Mouse (Mus musculus) kidney, adult 9 months (tissue): ENCODE data around the gene Ddx58.

Source experiments
- DNase-seq: peaks from one replicate; pipeline ENCODE4 v3.0.0; 2022

Ddx58 gene

DNA sequence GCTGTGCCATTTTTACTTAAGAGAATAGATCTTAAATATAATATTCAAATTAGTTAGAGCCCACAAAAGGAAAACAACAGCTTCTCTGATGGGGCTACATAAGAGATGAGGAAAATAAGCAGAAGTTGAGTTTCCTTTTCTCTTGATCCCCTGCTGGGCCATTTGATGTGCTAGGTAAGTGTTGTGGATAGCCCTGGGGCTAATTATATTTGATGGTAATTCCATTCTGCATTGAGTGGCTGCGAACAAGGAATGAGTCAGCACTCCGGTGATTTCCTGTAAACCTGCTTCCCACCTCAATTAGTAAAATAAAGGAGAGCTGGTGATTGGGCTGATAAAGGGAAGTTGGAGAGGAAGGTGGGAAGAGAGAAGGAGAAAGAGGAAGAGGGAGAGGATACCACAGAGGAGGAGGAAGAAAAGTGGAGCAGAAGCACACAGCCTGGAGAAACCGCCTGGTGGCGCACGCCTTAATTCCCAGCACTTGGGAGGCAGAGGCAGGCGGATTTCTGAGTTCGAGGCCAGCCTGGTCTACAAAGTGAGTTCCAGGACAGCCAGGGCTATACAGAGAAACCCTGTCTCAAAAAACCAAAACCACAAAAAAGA lies 6.5 kb downstream of the Ddx58 start:
- DNase-seq = no peak

DNA sequence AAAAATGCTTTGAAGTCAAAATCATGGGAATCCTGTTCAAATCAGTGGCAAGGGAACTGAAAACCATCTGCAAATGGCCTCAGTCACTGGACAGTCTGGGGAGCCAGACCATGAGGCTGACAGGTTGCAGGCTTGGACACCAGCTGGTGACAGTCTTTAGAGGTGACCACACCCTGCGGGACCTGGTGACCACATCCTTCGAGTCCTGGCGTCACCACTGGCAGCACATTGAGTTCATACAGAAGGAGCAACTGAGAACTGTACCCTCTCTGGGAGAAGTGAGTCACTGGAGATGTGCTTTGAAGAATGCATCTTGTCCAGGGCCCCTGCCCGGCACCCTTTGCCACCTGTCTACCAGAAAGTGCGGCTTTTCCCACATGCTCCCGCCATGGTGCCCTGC lies 9.9 kb downstream of the Ddx58 start:
- no peak for DNase-seq

DNA sequence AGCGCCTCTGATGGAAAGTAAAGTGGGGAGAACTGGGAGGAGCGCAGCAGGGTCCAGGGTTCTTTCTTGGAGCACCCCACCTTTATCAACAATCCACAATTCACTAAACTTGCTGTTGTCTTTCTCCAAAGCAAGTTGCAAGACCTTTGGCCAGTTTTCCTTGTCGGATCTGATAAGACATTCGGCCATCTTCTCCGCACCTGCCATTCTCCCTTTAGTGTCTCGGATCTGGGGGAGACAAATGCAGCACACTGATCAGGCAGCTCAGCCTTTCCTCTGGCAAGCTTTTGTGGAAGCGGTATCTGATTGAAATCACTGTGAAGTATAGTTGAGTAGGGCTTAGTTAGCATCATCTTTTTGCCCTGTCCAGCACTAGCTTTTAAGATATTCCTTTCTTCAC lies 11.7 kb downstream of the Ddx58 start:
- DNase-seq = no peak

DNA sequence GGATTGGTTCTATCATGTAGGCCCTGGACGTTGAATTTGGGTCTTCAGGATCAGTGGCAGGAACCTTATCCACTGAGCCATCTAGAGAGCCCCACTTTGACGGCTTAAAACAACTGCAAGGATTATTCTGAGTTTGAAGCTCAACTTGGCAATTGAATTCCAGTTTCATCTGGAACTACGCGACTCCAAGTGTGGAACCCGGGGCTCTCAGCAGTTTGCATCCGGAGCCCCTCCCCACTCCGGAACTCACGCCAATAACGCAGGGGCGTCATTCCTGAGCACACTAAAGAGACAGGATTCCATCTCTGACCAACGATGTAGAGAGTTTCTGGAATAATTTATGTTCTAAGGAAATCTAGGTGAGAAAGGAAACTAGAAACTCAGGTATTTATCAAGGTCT lies 12.5 kb downstream of the Ddx58 start:
- no peak for DNase-seq

DNA sequence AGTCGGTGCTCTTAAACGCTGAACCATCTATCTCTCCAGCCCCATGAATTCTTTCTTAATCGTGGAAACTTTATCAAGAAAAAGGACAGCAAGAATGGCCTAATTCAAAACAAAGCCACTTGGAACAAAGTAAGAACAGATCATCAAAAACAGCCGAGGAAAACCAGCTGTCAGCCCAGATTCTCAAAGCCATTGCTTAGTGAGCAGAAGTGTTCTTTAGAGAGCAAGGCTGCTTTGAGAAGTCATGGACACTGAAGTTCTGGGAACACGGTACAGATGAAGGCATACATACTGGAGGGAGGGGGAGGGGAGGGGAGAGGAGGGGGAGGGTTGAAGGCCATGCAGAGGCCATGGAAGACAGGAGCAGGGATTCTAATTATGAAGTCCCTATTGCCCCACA lies 13.5 kb downstream of the Ddx58 start:
- no peak for DNase-seq

DNA sequence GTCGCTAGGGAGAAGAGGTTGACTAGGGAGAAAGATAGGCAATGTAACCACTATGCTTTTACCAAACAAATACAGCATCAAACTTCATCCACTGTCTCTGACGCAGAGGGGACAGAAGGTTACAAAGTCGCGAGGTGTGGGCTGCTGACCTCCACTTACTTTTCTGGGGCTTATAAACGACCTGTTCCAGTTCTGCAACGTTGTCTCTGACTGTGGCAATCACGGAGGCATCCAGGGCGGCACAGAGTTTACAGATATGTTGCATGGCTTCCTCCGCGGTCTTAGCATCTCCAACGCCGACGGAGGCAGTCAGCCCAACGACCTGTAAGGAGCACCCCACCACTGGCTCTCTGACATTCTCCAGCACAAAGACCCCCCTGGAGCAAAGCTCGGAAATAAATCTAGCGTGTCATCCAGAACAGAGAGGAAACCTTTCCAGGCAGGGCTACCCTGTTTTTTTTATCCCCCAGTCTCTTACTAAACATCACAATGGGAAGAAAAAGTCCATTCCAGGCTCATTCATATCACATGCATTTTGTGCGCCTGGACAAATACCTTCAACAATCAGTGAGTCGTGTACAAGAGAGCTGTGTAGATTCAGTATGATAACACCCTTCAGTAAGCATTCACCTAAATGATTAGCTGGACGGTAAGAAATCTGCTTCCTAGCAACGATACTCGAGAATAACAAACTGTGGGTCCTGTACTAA lies 17.6 kb downstream of the Ddx58 start:
- DNase-seq = no peak

DNA sequence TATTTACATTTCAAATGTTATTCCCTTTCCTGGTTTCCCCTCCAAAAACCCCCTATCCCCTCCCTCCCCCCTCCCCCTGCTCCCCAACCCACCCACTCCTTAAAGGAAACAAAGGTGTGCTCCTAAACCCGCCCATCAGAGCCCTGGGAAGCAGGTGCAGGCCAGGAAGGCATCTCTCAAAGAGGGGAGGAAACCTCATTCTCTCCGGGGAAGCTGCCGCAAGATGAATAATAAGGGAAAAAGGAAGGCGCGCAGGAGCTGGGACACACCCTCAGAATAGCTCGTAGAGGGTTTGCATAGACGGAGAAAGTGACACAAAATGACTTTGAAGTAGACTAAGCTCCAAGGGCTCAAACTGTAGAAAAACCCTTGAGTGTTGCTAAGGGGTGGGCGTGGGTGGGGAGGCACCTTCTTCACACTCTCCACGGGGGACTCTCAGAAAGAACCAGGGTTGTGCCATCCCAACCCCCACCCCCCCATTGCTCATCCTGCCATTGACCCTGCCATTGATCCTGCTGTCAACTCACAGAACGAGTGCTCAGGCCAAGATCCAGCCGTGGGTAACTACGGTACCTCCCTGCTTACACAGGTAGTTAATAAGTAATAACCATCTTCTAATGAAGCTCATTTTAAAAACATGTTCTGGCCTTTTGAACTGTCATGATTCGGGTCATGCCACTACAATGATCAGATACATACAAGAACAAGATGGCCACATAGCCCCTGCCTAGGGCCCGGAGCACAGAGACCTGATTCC lies 18.4 kb downstream of the Ddx58 start:
- DNase-seq = peak; percentile 57

DNA sequence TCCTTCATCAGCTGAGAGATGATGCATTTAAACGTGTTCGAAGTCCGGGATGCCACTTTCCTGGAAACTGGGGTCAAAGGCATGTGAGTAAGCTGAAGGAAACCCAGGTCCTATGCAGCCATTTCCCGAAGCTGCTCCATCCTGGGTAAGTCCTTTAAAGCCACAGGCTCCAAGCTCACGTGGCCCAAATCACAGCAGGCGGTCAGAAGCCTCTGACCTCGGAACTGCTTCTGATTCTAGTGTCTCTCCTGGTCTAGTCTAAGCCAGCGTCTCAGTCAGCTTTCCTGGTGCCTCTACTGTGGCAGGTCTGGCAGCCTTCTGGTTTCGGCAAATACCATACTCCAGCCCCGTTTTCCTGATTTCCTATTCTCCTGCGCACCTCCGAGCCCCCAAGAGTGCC lies 19.2 kb downstream of the Ddx58 start:
- DNase-seq = no peak

DNA sequence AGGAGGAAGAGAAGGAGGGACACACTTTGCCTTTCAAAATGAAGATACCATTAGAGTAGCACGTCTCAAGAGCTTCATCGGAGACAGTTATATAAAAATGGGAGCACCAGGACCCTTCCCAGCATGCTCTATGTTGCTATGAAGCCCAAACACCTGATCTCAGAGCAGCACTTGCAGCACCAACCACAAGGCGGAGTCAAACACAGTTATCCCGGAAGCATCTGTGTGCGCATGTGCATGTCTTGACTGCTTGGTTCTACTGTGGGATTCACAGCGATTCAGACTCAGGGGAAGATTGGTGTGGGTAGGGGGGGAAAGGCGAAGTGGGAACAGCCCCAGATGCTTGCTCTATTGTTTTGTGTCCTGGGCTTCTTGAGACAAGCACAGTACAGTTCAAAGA lies 21.2 kb downstream of the Ddx58 start:
- peak; percentile 46 for DNase-seq

DNA sequence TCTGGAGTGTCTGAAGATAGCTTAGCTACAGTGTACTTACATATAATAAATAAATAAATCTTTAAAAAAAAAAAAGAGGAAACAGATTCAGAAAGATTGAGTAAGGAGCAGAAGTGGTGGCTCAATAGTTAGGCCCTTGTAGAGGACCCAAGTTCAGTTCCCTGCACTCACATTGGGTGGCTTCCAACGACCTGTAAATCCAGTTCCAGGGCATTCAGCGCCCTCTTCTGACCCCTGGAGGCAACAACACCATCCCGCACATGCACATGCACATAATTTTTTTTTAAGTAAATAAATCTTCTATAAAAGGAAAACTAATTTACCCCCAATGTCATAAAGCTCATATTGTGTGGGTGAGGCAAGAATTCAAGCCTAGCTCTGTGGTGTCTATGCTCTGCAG lies 21.7 kb downstream of the Ddx58 start:
- no peak for DNase-seq

DNA sequence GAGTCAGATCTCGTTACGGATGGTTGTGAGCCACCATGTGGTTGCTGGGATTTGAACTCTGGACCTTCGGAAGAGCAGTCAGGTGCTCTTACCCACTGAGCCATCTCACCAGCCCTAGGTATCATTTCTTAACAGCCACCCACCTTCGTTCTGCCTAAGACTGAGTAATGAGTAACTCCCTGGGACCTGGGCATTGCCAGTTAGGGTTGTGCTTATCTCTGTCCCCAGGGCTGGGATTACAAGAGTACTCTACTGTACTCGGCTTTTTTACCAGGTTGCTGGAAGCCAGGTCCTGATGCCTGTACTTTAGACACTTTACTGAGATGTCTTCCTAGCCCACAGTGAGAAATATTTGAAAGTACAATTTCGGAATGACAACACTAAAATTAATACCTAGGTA lies 27.5 kb downstream of the Ddx58 start:
- peak; percentile 48 for DNase-seq

DNA sequence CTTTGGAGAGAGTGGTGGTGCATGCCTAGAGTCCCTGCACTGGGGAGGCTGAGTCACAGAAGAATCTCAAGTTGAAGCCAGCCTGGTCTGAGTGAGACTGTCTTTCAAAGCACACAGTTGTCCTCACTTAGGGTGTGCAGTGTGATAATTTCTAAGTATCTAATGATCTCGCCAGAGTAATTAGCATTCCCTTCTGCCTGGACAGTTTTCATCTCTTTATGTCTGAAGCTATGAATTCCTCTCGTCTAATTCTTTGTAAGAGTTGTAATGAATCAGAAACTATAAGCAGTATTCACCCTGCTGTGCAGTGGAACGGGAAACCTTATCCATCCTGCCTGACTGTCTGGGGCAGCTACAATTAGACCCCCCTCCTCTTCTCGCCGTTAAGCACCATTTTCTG lies 31.9 kb downstream of the Ddx58 start:
- no peak for DNase-seq

DNA sequence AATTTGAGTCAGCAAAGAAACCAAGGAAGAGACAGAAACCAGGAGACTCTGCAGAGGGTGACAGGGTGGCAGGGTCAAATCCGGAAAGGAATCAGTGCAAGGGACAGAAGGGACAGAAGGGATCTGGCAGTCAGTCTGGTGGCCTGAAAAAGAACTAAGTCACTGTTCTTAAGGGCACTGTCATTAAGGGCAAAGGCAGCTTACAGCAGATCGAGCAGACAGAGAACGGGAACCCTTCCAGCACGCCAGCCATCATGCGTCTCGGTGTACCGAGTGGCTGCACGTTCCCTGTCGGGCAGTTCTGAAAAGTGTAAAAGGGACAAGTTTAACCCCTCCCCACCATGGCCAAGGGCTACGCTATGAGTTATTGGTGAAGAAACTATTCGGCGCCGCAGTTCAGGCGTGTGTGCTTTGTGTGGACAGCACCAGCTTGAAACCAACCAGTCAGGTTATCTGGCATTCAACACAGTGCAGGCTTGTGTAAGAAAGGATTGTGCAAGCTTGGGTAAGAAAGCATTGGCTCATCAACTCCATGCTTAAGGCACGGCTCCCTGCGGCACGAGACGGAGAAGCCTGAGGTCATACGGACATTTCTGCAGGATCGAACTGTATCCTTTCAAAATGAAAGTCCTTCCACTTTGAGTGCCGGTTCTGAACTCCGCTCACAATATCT lies 34.3 kb downstream of the Ddx58 start:
- DNase-seq = no peak

DNA sequence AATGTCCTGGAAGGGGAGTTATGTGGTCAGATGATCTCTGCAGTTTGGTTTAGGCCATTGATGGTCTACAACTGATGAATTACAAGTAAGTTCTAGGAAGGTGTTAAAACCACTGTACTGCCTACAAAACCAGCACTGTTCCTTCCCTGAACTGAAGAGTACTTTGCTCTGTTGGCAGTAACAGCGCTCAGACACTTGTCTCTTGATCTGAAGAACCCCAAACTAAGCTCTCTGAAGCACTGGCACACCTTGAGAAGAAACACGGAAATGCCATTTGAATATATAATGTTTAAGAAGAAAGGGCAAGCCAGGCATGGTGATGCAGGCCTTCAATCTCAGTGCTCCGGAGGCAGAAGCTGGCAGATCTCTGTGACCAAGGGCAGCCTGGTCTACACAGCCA lies 35.3 kb downstream of the Ddx58 start:
- DNase-seq = no peak

DNA sequence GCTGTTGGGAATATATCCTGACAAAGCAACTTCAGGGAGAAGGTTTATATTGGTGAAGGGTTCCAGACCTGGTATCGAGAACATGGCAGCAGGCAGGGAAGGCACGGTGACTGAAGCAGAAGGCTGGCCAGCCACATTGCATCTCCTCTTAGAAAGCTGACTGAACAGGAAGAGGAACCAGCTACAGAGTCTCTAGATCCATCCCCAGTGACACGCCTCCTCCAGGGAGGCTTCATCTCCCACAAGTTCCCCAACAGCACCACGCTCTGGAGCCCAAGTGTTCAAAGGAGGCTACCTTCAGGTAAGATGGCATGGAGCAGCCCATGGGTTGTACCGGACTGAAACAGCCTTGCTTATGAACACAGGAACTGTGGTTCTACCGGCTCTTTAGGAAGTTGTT lies 37.4 kb downstream of the Ddx58 start:
- no peak for DNase-seq

DNA sequence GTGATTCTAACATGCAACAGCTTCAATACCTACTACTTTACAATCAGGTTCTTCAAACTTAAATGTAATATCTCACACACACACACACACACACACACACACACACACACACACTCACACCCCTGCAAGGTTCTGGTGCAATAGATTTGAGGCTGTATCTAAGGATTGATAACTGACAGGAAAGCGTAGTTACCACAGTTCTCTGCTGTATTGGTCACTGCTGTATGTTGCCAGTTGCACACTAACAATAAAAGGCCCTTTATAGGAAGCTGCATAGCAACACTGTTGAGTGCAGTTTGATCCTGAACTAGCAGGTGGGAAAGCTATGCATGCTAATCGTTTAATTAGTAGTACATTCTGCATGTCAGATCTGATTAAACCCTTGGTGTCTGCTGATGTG lies 44.3 kb downstream of the Ddx58 start:
- DNase-seq = no peak

DNA sequence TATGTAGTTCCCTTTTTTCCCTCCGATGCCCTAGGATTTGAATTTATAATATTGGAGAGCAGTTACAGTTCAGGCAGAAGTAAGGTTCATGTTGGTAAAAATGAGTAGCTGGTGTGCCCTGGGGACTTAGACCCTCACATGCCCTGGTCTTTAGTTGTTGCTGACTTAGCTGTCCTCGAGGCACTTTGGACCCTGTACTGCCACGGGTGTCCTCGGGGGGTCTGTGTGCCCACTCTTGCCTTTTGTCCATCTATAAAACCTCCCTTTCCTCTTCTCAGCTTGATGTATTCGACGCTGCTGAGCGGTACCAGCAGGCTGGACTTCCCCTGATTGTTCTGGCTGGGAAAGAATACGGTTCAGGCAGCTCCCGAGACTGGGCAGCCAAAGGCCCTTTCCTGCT lies 46.2 kb downstream of the Ddx58 start:
- DNase-seq = peak; percentile 65

DNA sequence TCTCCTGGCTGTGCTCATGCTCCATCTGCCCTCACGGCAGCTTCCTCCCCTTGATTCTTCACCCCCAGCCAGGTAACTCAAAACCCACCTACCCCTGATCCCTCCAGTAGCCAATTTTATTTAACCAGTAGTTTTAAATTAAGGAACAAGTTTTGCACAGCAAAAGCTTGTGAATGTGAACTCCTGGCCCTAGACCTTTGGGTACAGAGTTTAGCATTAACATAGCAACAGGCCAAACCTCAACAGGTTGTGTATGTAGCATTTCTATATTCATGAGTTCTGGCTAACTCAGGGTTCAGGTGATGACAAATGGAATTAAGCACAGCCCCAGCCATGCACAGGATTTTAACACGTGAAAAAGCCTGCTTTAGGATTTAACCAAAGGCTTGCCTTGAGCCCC lies 47.4 kb downstream of the Ddx58 start:
- peak; percentile 54 for DNase-seq

DNA sequence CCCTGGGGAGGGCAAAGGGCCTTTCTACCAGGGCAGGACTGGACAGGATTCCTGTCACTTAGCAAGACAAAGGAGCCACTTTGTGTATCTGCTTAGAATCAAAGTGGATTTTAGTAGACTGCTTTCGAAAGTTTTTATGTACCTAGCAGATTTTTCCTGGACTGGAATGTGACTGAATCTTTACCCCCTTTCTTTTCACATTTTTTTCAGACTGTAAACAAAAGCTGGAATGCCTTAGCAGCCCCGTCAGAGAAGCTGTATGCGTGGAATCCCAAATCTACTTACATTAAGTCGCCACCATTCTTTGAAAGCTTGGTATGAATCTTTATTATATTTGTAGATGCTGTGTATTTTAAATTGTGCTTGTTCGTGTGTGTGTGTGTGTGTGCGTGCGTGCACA lies 51.7 kb downstream of the Ddx58 start:
- no peak for DNase-seq

DNA sequence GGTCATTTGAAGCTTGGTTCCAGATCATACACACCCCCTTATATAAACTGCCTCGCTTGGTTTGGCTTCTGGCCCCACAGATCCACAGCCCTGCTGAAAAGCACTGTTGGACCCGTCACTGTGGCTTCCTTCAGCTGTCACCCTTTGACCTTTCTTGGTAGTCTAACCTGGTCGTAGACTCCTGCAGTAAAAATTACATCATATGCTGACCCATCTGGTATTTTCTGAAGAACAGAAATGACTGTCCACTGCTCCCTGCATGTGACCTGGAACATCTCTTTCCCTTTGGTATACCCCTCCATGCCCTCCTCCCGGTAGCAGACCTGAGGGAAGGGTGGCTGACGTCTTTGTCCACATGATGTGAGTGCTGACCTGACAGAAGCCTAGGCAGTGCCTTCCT lies 55.2 kb downstream of the Ddx58 start:
- DNase-seq = peak; percentile 60

DNA sequence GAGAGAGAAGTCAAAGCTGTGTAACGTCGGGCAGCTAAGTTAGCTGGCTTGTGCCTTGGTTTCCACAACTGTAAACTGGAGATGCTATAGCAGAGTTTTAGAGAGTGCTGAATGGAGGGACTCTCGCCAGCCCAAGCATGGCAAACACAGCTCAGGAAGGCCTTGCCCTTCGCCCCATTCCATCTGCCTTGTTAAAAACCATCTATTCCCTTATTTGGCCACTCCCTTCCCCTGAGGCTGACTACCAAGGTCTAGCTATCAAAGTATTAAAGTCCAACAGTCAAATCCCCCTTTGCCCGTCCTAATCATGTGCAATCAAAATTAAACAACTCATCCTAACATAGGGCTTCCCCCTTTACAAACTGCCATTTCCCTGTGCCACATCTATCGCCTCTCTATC lies 55.8 kb downstream of the Ddx58 start:
- DNase-seq = peak; percentile 65

DNA sequence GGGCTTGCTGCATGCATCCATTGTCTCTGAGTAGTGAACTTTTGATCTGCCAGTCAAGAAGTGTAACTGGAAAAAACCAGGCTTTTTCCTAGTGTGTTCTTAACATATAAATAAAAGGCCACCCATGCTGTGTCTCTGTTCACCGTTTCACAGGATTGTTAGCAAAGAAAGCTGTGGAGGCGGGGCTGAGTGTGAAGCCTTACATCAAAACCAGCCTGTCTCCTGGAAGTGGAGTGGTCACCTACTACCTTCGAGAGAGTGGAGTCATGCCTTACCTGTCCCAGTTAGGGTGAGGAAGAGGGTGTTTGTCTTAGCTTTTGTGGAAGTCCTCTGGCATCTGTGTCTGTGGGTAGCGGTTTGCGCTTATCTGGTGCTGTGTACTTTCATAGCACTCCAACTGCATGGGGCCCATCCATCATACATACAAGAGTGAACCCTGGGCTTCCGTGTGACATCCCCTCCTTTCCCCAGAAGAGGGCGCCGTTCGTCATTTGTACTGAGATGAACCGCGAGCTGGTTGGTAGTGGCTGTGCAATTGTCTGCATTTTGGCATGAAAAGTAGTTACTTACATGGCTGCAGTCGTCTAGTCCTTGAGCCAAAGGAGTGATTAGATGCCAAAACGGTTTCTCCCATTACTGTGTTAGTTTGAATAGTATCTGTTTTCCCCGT lies 56.8 kb downstream of the Ddx58 start:
- DNase-seq = peak; percentile 83

DNA sequence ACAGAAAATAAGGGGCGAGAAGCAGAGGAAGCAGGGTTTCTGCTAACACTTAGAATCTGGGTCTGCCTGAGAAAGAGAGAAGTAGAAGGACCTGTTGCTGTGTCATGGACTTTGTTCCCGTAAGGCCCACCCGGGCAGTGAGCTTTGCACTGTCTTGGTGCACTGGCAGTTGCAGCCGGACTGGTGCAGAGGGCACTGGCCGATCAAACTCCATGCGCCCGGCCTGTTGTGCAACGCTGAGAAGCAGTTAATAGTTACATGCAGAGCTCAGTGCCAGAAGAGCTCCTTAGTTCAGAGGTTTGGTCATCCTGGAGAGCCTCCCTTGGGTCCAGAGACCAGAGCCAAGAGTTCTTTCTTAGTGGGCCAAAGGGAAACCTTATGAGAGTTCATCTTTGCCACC lies 57.9 kb downstream of the Ddx58 start:
- DNase-seq = peak; percentile 97
